Mouse (Mus musculus) ES-E14 (cell line): ENCODE measurements around the gene Rnf31. TPM values are rescaled to one million over a fixed set of nuclear protein-coding genes. Genes with fewer than 3 reads are reported as not detected.

Experiments used
- DNase-seq: peaks from one replicate; pipeline ENCODE4 v3.0.0-alpha.2; 2013; ENCODE audit warnings: low read depth, low spot score
- H3K27ac ChIP-seq: 2 replicates; pipeline ENCODE4 v1.5.1; 2012; ENCODE audit warnings: low read depth, mild to moderate bottlenecking, low read length, moderate library complexity, mixed read lengths; ENCODE audit not compliant: poor library complexity, insufficient read depth, severe bottlenecking
- H3K36me3 ChIP-seq: 2 replicates; pipeline ENCODE4 v1.6.1; 2012; ENCODE audit warnings: mild to moderate bottlenecking, low read length, moderate library complexity, mixed read lengths; ENCODE audit not compliant: control insufficient read depth, poor library complexity, insufficient read depth, severe bottlenecking
- H3K4me1 ChIP-seq, 2 experiments: fragments of 150-350 bp in 1 of 2; sonication (generic) in 1 of 2; 2 replicates each; pipeline ENCODE4 v1.6.1; 2012; ENCODE audit warnings: low read length in 2 of 2, mild to moderate bottlenecking in 1 of 2, mixed read lengths in 1 of 2; ENCODE audit not compliant: control insufficient read depth in 2 of 2, insufficient read depth in 2 of 2, poor library complexity in 1 of 2
- H3K4me3 ChIP-seq, 2 experiments: fragments of 150-350 bp in 1 of 2; sonication (generic) in 1 of 2; 2 replicates each; pipeline ENCODE4 v1.5.1; 2012; ENCODE audit warnings: low read length in 2 of 2, low read depth in 1 of 2, mild to moderate bottlenecking in 1 of 2, mixed read lengths in 1 of 2; ENCODE audit not compliant: insufficient read depth in 1 of 2, poor library complexity in 1 of 2, severe bottlenecking in 1 of 2
- H3K9ac ChIP-seq: 2 replicates; pipeline ENCODE4 v1.6.1; 2012; ENCODE audit warnings: low read depth, mild to moderate bottlenecking, low read length, mixed read lengths; ENCODE audit not compliant: poor library complexity, insufficient read depth, severe bottlenecking
- H3K9me3 ChIP-seq: fragments of 150-350 bp; sonication (generic); 2 replicates; pipeline ENCODE4 v1.6.1; 2012; ENCODE audit warnings: low read depth, mild to moderate bottlenecking, low read length; ENCODE audit not compliant: control insufficient read depth, insufficient read depth
- CHD2 ChIP-seq: IDR thresholded peaks from 2 replicates; pipeline ENCODE4 v1.6.1; 2014; ENCODE audit warnings: mild to moderate bottlenecking, low read depth, low read length, inconsistent platforms
- HCFC1 ChIP-seq: IDR thresholded peaks from 2 replicates; pipeline ENCODE4 v1.6.1; 2012; ENCODE audit warnings: low read length, inconsistent platforms, borderline replicate concordance; ENCODE audit not compliant: insufficient read depth
- MAFK ChIP-seq: IDR thresholded peaks from 2 replicates; pipeline ENCODE4 v1.6.1; 2014; ENCODE audit warnings: mild to moderate bottlenecking, low read depth, low read length, inconsistent platforms; ENCODE audit not compliant: insufficient read depth
- ZC3H11A ChIP-seq: IDR thresholded peaks from 2 replicates; pipeline ENCODE4 v1.6.1; 2012; ENCODE audit warnings: low read depth, mild to moderate bottlenecking, inconsistent platforms, low read length, borderline replicate concordance
- ZNF384 ChIP-seq: IDR thresholded peaks from 2 replicates; pipeline ENCODE4 v1.6.1; 2012; ENCODE audit warnings: low read depth, low read length, inconsistent platforms
- in situ Hi-C, 2 experiments: fragments of 600-800 bp; cut with MboI; formaldehyde crosslinking; loops; one replicate each; pipeline ENCODE4 v1.15.1; 2025; ENCODE audit warnings: low sequenced_read_pairs in 2 of 2, inconsistent platforms in 1 of 2; ENCODE audit not compliant: unreplicated experiment in 2 of 2
- total RNA-seq: library from RNA; depleted of rRNA; stranded (reverse); fragments of 300-350 nt; gene quantifications from 2 replicates; pipeline ENCODE4 v1.2.3, GENCODE M21; 2012

The Rnf31 gene
- total RNA-seq, 1 experiment = 13.1 TPM

- Histone ChIP-seq H3K4me3 (no peak overlapping the region), H3K36me3 (peaks cover 3% of the 10 kb centered on the region; the same call in 1 of the 2 replicates), H3K4me1 (peaks cover 0 to 11% of the 10 kb centered on the region in 2 experiments; a peak in 2 of 4 replicates), H3K9me3 (no peaks in the 10 kb centered on the region), H3K27ac (no peak overlapping the region), H3K9ac (no peak overlapping the region)
- in situ Hi-C loops = no loop called here
- TF ChIP-seq HCFC1 (no peak), ZC3H11A (no peak), MAFK (peak; percentile 30; the same call in 1 of the 2 replicates), ZNF384 (no peak)
- no peak for DNase-seq
These were observed 5.4 kb upstream of the Rnf31 start for GRCm38 (mm10) chr14:55586149-55586548.

GRCm38 (mm10) chr14:55589271-55589670, 2.2 kb upstream of the Rnf31 start:
- TF ChIP-seq ZC3H11A = no peak
- no peak for TF ChIP-seq MAFK
- TF ChIP-seq CHD2 = no peak
- TF ChIP-seq ZNF384 = no peak
- TF ChIP-seq HCFC1 = no peak
- Histone ChIP-seq H3K27ac (no peak overlapping the region), H3K9me3 (no peaks in the 10 kb centered on the region), H3K9ac (no peak overlapping the region), H3K36me3 (peaks cover 2% of the 10 kb centered on the region; the same call in 1 of the 2 replicates), H3K4me3 (no peak overlapping the region), H3K4me1 (peaks cover 3 to 5% of the 10 kb centered on the region in 2 experiments; a peak in 2 of 4 replicates)
- in situ Hi-C loops = no loop called here
- DNase-seq = no peak

GRCm38 (mm10) chr14:55589771-55590448, 1.6 kb upstream of the Rnf31 start:
- DNase-seq = no peak
- TF ChIP-seq ZNF384 (no peak), ZC3H11A (no peak), HCFC1 (no peak), MAFK (no peak), CHD2 (no peak)
- Histone ChIP-seq H3K27ac (no peak overlapping the region), H3K4me1 (peaks cover 3% of the 10 kb centered on the region in 2 experiments; a peak in 2 of 4 replicates), H3K36me3 (peaks cover 3% of the 10 kb centered on the region; the same call in 1 of the 2 replicates), H3K9ac (no peak overlapping the region), H3K4me3 (peak overlapping the region; percentile 81 to 86; a peak in 3 of 4 replicates), H3K9me3 (no peaks in the 10 kb centered on the region)
- in situ Hi-C loops = loop anchor here in 1 of 2 experiments (5.0 kb wide), 1 partner anchor 48 kb away; the partner anchor contains the start of gene Pck2

GRCm38 (mm10) chr14:55590748-55591330, 669 bp upstream of the Rnf31 start, which contains the start of gene Psme2:
Gene Psme2, minus strand, starts transcription at chr14:55591113.
- H3K9me3 ChIP-seq = no peaks in the 10 kb centered on the region
- peak within 1 kb of the TSS; percentile 75 for H3K27ac ChIP-seq
- peaks cover 0 to 3% of the 10 kb centered on the region in 2 experiments; a peak in 1 of 4 replicates for H3K4me1 ChIP-seq
- no peak for TF ChIP-seq ZNF384
- TF ChIP-seq CHD2 = no peak
- no peak for TF ChIP-seq HCFC1
- no peak for TF ChIP-seq ZC3H11A
- no peak for TF ChIP-seq MAFK
- peak; percentile 97 for DNase-seq
- H3K36me3 ChIP-seq = peaks cover 11% of the 10 kb centered on the region; the same call in 1 of the 2 replicates
- H3K9ac ChIP-seq = peak within 1 kb of the TSS; percentile 85
- peak within 1 kb of the TSS; percentile 81 to 86 for H3K4me3 ChIP-seq
- in situ Hi-C loops = loop anchor here in 1 of 2 experiments (5.0 kb wide), 1 partner anchor 49 kb away; the partner anchor contains the start of gene Pck2
